Mouse (Mus musculus): Measurements from ENCODE around the gene 5430419D17Rik. TPM values are rescaled to one million over a fixed set of nuclear protein-coding genes. Genes with fewer than 3 reads are reported as not detected.

The 5430419D17Rik gene
- polyA plus RNA-seq, 1 experiment from 2014 or later, result 0.30 TPM

Other genes starting within 250 kb of the 5430419D17Rik start
- gene Htra1, start 238.3 kb upstream of the 5430419D17Rik start, polyA plus RNA-seq (2015; fragmentation: Nextera tagmentation; extraction: Ambion mirVana), result 78.0 and 80.3 TPM in 2 replicates
- gene Dmbt1, start 142.3 kb upstream of the 5430419D17Rik start, polyA plus RNA-seq (2015; fragmentation: Nextera tagmentation; extraction: Ambion mirVana), result 0.06 TPM in 1 of 2 replicates, not detected in the other
- not detected in 2 replicates for gene 4933402N03Rik, start 28.1 kb upstream of the 5430419D17Rik start, polyA plus RNA-seq (2015; fragmentation: Nextera tagmentation; extraction: Ambion mirVana)
- gene Cuzd1, start 147.9 kb downstream of the 5430419D17Rik start, polyA plus RNA-seq (2015; fragmentation: Nextera tagmentation; extraction: Ambion mirVana), result 0.62 and 0.68 TPM in 2 replicates
- not detected in 2 replicates for gene Fam24b, start 155.1 kb downstream of the 5430419D17Rik start, polyA plus RNA-seq (2015; fragmentation: Nextera tagmentation; extraction: Ambion mirVana)
- gene Fam24a, start 159.5 kb downstream of the 5430419D17Rik start, polyA plus RNA-seq (2015; fragmentation: Nextera tagmentation; extraction: Ambion mirVana), result not detected in 2 replicates
- 15.4 and 16.1 TPM in 2 replicates for gene 2310057M21Rik, start 188.4 kb downstream of the 5430419D17Rik start, polyA plus RNA-seq (2015; fragmentation: Nextera tagmentation; extraction: Ambion mirVana)
- gene Pstk, start 196.7 kb downstream of the 5430419D17Rik start, polyA plus RNA-seq (2015; fragmentation: Nextera tagmentation; extraction: Ambion mirVana), result 79.6 and 84.9 TPM in 2 replicates
- gene Ikzf5, start 236.1 kb downstream of the 5430419D17Rik start, polyA plus RNA-seq (2015; fragmentation: Nextera tagmentation; extraction: Ambion mirVana), result 8.6 and 8.7 TPM in 2 replicates
- gene Acadsb, start 236.2 kb downstream of the 5430419D17Rik start, polyA plus RNA-seq (2015; fragmentation: Nextera tagmentation; extraction: Ambion mirVana), result 93.0 and 94.9 TPM in 2 replicates

Measured in heart, embryonic 15.5 days (tissue).